In genomic region chr19:45748206-45748605, GRCm38 (mm10) we compare ENCODE assay signal across 7 mouse cellular contexts. TPM values are rescaled to one million over a fixed set of nuclear protein-coding genes. Genes with fewer than 3 reads are reported as not detected.
A peak's percentile ranks its signal among the peaks of the same experiment; 100 is the strongest.
DNase-seq lines count a peak whose midpoint lies in the region; ATAC-seq and TF ChIP-seq lines count a peak whose summit lies in the region.

No protein-coding gene starts in this region.

- H3K27ac ChIP-seq in lung, postnatal 0 days (ENCODE audit: low read length), result no peak overlapping the region
- no peak overlapping the region for H3K27ac ChIP-seq in forebrain, embryonic 10.5 days
- H3K27ac ChIP-seq in limb, embryonic 13.5 days, result no peak overlapping the region
- H3K27ac ChIP-seq in stomach, embryonic 15.5 days, result no peak overlapping the region

- TF ChIP-seq EP300 in lung, postnatal 0 days (IDR thresholded peaks at IDR 0.05), result no peak

- H3K36me3 ChIP-seq in lung, postnatal 0 days (ENCODE audit: insufficient read depth, low read length), result peaks cover 14% of the 10 kb centered on the region
- peaks cover 33% of the 10 kb centered on the region for H3K36me3 ChIP-seq in forebrain, embryonic 10.5 days (replicated peaks)
- H3K36me3 ChIP-seq in limb, embryonic 13.5 days, result peaks cover 15% of the 10 kb centered on the region
- peaks cover 5% of the 10 kb centered on the region for H3K36me3 ChIP-seq in stomach, embryonic 15.5 days

- WGBS in lung, postnatal 0 days, result 39% methylated on average over 9 of the region's 9 CpGs
- WGBS in forebrain, embryonic 10.5 days, result 62% methylated on average over 9 of the region's 9 CpGs
- WGBS in limb, embryonic 13.5 days, result 49% methylated on average over 9 of the region's 9 CpGs
- 49% methylated on average over 9 of the region's 9 CpGs for WGBS in stomach, embryonic 15.5 days

- DNase-seq in lung, postnatal 0 days (ENCODE audit: low spot score), result no peak
- DNase-seq in lung, postnatal 10 days, result no peak
- no peak for DNase-seq in forebrain, embryonic 10.5 days (ENCODE audit: extremely low spot score, low spot score)
- no peak for DNase-seq in right cerebral cortex, postnatal 36 days (ENCODE audit: low spot score in 2 of 2)
- DNase-seq in urinary bladder, postnatal 36 days (ENCODE audit: low spot score in 2 of 2), result no peak

- no peak overlapping the region for H3K9ac ChIP-seq in lung, postnatal 0 days (replicated peaks; ENCODE audit: low read depth)
- peak overlapping the region; percentile 91 for H3K9ac ChIP-seq in limb, embryonic 13.5 days
- no peak overlapping the region for H3K9ac ChIP-seq in stomach, embryonic 15.5 days

- peaks cover 8% of the 10 kb centered on the region; the same call in 1 of the 2 replicates for H3K4me1 ChIP-seq in lung, postnatal 0 days (ENCODE audit: insufficient read depth, low read depth, low read length)
- H3K4me1 ChIP-seq in forebrain, embryonic 10.5 days, result peaks cover 51% of the 10 kb centered on the region
- peaks cover 34% of the 10 kb centered on the region for H3K4me1 ChIP-seq in limb, embryonic 13.5 days
- peaks cover 29% of the 10 kb centered on the region for H3K4me1 ChIP-seq in stomach, embryonic 15.5 days

- no peak for ATAC-seq in lung, postnatal 0 days
- ATAC-seq in limb, embryonic 13.5 days (ENCODE audit: low FRiP score, low read depth), result no peak
- ATAC-seq in stomach, embryonic 15.5 days (ENCODE audit: insufficient read depth, low FRiP score, low read depth), result no peak

- peaks cover 24% of the 10 kb centered on the region for H3K27me3 ChIP-seq in lung, postnatal 0 days (replicated peaks; ENCODE audit: insufficient read depth, low read length)
- H3K27me3 ChIP-seq in forebrain, embryonic 10.5 days (ENCODE audit: poor library complexity, severe bottlenecking), result peaks cover 49% of the 10 kb centered on the region
- H3K27me3 ChIP-seq in limb, embryonic 13.5 days, result peaks cover 41% of the 10 kb centered on the region
- H3K27me3 ChIP-seq in stomach, embryonic 15.5 days (replicated peaks), result peaks cover 35% of the 10 kb centered on the region

- TF ChIP-seq CTCF in lung, postnatal 0 days (IDR thresholded peaks at IDR 0.05), result no peak

- no peaks in the 10 kb centered on the region for H3K9me3 ChIP-seq in lung, postnatal 0 days (ENCODE audit: low read length)
- H3K9me3 ChIP-seq in forebrain, embryonic 10.5 days, result no peaks in the 10 kb centered on the region
- no peaks in the 10 kb centered on the region for H3K9me3 ChIP-seq in limb, embryonic 13.5 days
- no peaks in the 10 kb centered on the region for H3K9me3 ChIP-seq in stomach, embryonic 15.5 days

- H3K4me2 ChIP-seq in lung, postnatal 0 days (replicated peaks; ENCODE audit: low read depth, low read length), result peak overlapping the region; percentile 93
- H3K4me2 ChIP-seq in limb, embryonic 13.5 days (replicated peaks), result peak overlapping the region; percentile 96
- peak overlapping the region; percentile 91 for H3K4me2 ChIP-seq in stomach, embryonic 15.5 days

- H3K4me3 ChIP-seq in lung, postnatal 0 days (ENCODE audit: low read depth, low read length), result no peak overlapping the region
- H3K4me3 ChIP-seq in forebrain, embryonic 10.5 days, result peak overlapping the region; percentile 97
- peak overlapping the region; percentile 92 for H3K4me3 ChIP-seq in limb, embryonic 13.5 days
- peak overlapping the region; percentile 94 for H3K4me3 ChIP-seq in stomach, embryonic 15.5 days (replicated peaks)

RNA-seq across cellular contexts. Expression of gene Npm3, which starts 1.2 kb away (rescaled TPM):
- polyA plus RNA-seq in lung, postnatal 0 days (2015; fragmentation: Nextera tagmentation; extraction: Ambion mirVana), result 7.7 and 8.1 TPM in 2 replicates
- polyA plus RNA-seq in forebrain, embryonic 10.5 days (2016; fragmentation: Nextera tagmentation; extraction: Ambion mirVana), result 10.7 and 16.1 TPM in 2 replicates
- polyA plus RNA-seq in limb, embryonic 13.5 days (2015; fragmentation: Nextera tagmentation; extraction: Ambion mirVana), result 15.4 and 16.8 TPM in 2 replicates
- 16.0 and 16.3 TPM in 2 replicates for polyA plus RNA-seq in stomach, embryonic 15.5 days (2015; fragmentation: Nextera tagmentation; extraction: Ambion mirVana)

RNA-seq across cellular contexts. Expression of gene Fgf8, which starts 5.5 kb away (rescaled TPM):
- not detected in 2 replicates for polyA plus RNA-seq in lung, postnatal 0 days (2015; fragmentation: Nextera tagmentation; extraction: Ambion mirVana)
- 30.6 and 35.3 TPM in 2 replicates for polyA plus RNA-seq in forebrain, embryonic 10.5 days (2016; fragmentation: Nextera tagmentation; extraction: Ambion mirVana)
- polyA plus RNA-seq in limb, embryonic 13.5 days (2015; fragmentation: Nextera tagmentation; extraction: Ambion mirVana), result 2.7 and 3.5 TPM in 2 replicates
- polyA plus RNA-seq in stomach, embryonic 15.5 days (2015; fragmentation: Nextera tagmentation; extraction: Ambion mirVana), result 0.17 TPM in 1 of 2 replicates, not detected in the other

RNA-seq across cellular contexts. Expression of gene Mgea5, which starts 35.4 kb away (rescaled TPM):
- 26.4 and 33.9 TPM in 2 replicates for polyA plus RNA-seq in lung, postnatal 0 days (2015; fragmentation: Nextera tagmentation; extraction: Ambion mirVana)
- polyA plus RNA-seq in forebrain, embryonic 10.5 days (2016; fragmentation: Nextera tagmentation; extraction: Ambion mirVana), result 59.2 and 63.9 TPM in 2 replicates
- polyA plus RNA-seq in limb, embryonic 13.5 days (2015; fragmentation: Nextera tagmentation; extraction: Ambion mirVana), result 66.0 and 68.2 TPM in 2 replicates
- polyA plus RNA-seq in stomach, embryonic 15.5 days (2015; fragmentation: Nextera tagmentation; extraction: Ambion mirVana), result 42.2 and 47.2 TPM in 2 replicates
